Mouse (Mus musculus): ENCODE measurements at regions not wholly inside any gene's neighbourhood (a gene's known extent, or its start where the extent isn't known, plus 50 kb on each side); places are given as distances from the start of the nearest gene placed in this dataset.

- no peak for DNase-seq
Measured at GRCm38 (mm10) chr8:9042835-9043792, 352.8 kb upstream of the Arglu1 start.

GRCm38 (mm10) chr8:9029156-9029555 lies 338.8 kb upstream of the Arglu1 start:
- DNase-seq = no peak

- no peak for DNase-seq
Measured at GRCm38 (mm10) chr8:9027672-9028071, 337.4 kb upstream of the Arglu1 start.

GRCm38 (mm10) chr8:9025872-9026271 lies 335.6 kb upstream of the Arglu1 start:
- DNase-seq = no peak

- no peak for DNase-seq
Measured at GRCm38 (mm10) chr8:9025378-9025777, 335.1 kb upstream of the Arglu1 start.

- DNase-seq = no peak
Measured at GRCm38 (mm10) chr8:9020744-9021143, 330.4 kb upstream of the Arglu1 start.

GRCm38 (mm10) chr8:9020180-9020579 lies 329.9 kb upstream of the Arglu1 start:
- DNase-seq = no peak

GRCm38 (mm10) chr8:9011785-9012510 lies 321.6 kb upstream of the Arglu1 start:
- no peak for DNase-seq

GRCm38 (mm10) chr8:9008006-9008780 lies 317.9 kb upstream of the Arglu1 start:
- no peak for DNase-seq

- DNase-seq = no peak
Measured at GRCm38 (mm10) chr8:8999914-9000313, 309.6 kb upstream of the Arglu1 start.

- DNase-seq = no peak
Measured at GRCm38 (mm10) chr8:8997621-8998020, 307.3 kb upstream of the Arglu1 start.

- peak; percentile 17 to 29 for DNase-seq
Measured at GRCm38 (mm10) chr8:8994596-8995189, 304.4 kb upstream of the Arglu1 start.

GRCm38 (mm10) chr8:8994008-8994407 lies 303.7 kb upstream of the Arglu1 start:
- DNase-seq = no peak

- peak; percentile 76 to 86 for DNase-seq
Measured at GRCm38 (mm10) chr8:8992461-8993032, 302.2 kb upstream of the Arglu1 start.

- no peak for DNase-seq
Measured at GRCm38 (mm10) chr8:8991026-8991425, 300.7 kb upstream of the Arglu1 start.

GRCm38 (mm10) chr8:8986068-8986467 lies 295.7 kb upstream of the Arglu1 start:
- DNase-seq = no peak

GRCm38 (mm10) chr8:8985395-8985794 lies 295.1 kb upstream of the Arglu1 start:
- DNase-seq = no peak

GRCm38 (mm10) chr8:8984829-8985251 lies 294.5 kb upstream of the Arglu1 start:
- no peak for DNase-seq

GRCm38 (mm10) chr8:8984159-8984828 lies 294.0 kb upstream of the Arglu1 start:
- DNase-seq = no peak

- DNase-seq = no peak
Measured at GRCm38 (mm10) chr8:8983133-8983661, 292.9 kb upstream of the Arglu1 start.

GRCm38 (mm10) chr8:8978969-8979368 lies 288.6 kb upstream of the Arglu1 start:
- no peak for DNase-seq

Data from cerebellum, postnatal 25 days (tissue).